Mouse (Mus musculus) C2C12 (cell line): ENCODE measurements around the gene Il2ra. TPM values are rescaled to one million over a fixed set of nuclear protein-coding genes. Genes with fewer than 3 reads are reported as not detected.

ENCODE experiments used
- H3K27me3 ChIP-seq: one replicate; pipeline ENCODE4 v1.6.1; 2011; ENCODE audit not compliant: control insufficient read depth, insufficient read depth, insufficient read length
- H3K36me3 ChIP-seq: one replicate; pipeline ENCODE4 v1.6.1; 2011; ENCODE audit not compliant: control insufficient read depth, insufficient read depth
- H3K4me3 ChIP-seq: one replicate; pipeline ENCODE4 v1.5.1; 2011; ENCODE audit warnings: mild to moderate bottlenecking, control low read depth; ENCODE audit not compliant: poor library complexity, insufficient read depth, severe bottlenecking
- H3K79me2 ChIP-seq: one replicate; pipeline ENCODE4 v1.6.1; 2011; ENCODE audit not compliant: control insufficient read depth, insufficient read depth
- H3K79me3 ChIP-seq: one replicate; pipeline ENCODE4 v1.6.1; 2011; ENCODE audit warnings: low read depth, control low read depth
- H3ac ChIP-seq: one replicate; pipeline ENCODE3; 2011; ENCODE audit warnings: low read depth; ENCODE audit not compliant: control insufficient read depth, insufficient read length
- CEBPB ChIP-seq: IDR thresholded peaks from one replicate; pipeline ENCODE4 v1.6.1; 2011; ENCODE audit warnings: low read depth, mild to moderate bottlenecking, control low read depth, moderate library complexity
- CTCF ChIP-seq: IDR thresholded peaks from one replicate; pipeline ENCODE4 v1.5.1; 2011; ENCODE audit not compliant: control insufficient read depth, insufficient read depth, insufficient read length
- FOSL1 ChIP-seq: IDR thresholded peaks from one replicate; pipeline ENCODE4 v1.8.0; 2011; ENCODE audit warnings: mild to moderate bottlenecking, low read length; ENCODE audit not compliant: poor library complexity, insufficient read depth, severe bottlenecking
- MAX ChIP-seq: IDR thresholded peaks from one replicate; pipeline ENCODE4 v1.6.1; 2011; ENCODE audit warnings: mild to moderate bottlenecking, control low read depth
- MYOD1 ChIP-seq: IDR thresholded peaks from one replicate; pipeline ENCODE4 v1.6.1; 2011; ENCODE audit warnings: low read depth; ENCODE audit not compliant: control insufficient read depth, insufficient read length
- MYOG ChIP-seq: IDR thresholded peaks from one replicate; pipeline ENCODE4 v1.6.1; 2011; ENCODE audit not compliant: control insufficient read depth, insufficient read length; ENCODE audit errors: extremely low read depth
- USF1 ChIP-seq: IDR thresholded peaks from one replicate; pipeline ENCODE4 v1.6.1; 2011; ENCODE audit warnings: low read depth, mild to moderate bottlenecking, control low read depth, moderate library complexity
- polyA plus RNA-seq: library from polyadenylated mRNA; unstranded; fragments of >200 nt; fragmentation: generic; extraction: Trizol; gene quantifications from one replicate; pipeline ENCODE4 v1.2.1, GENCODE M21; 2012; ENCODE audit warnings: missing spikeins

The Il2ra gene
- polyA plus RNA-seq, 1 experiment: not detected

- H3K79me2 ChIP-seq: no peaks in the 10 kb centered on the region
- no peak overlapping the region for H3ac ChIP-seq
- H3K27me3 ChIP-seq: peaks cover 22% of the 10 kb centered on the region
- no peaks in the 10 kb centered on the region for H3K36me3 ChIP-seq
- no peaks in the 10 kb centered on the region for H3K79me3 ChIP-seq
- no peak for TF ChIP-seq CEBPB
- TF ChIP-seq MYOG: no peak
- no peak for TF ChIP-seq USF1
- no peak for TF ChIP-seq MAX
- no peak for TF ChIP-seq FOSL1
- no peak for TF ChIP-seq MYOD1
- no peak for TF ChIP-seq CTCF
- H3K4me3 ChIP-seq: no peak overlapping the region
Observed at GRCm38 (mm10) chr2:11686512-11686911, 43.9 kb downstream of the Il2ra start.

GRCm38 (mm10) chr2:11687436-11687835 is 44.8 kb downstream of the Il2ra start:
- Histone ChIP-seq H3K79me2 (no peaks in the 10 kb centered on the region), H3K27me3 (peaks cover 21% of the 10 kb centered on the region), H3K36me3 (no peaks in the 10 kb centered on the region), H3K79me3 (no peaks in the 10 kb centered on the region), H3ac (no peak overlapping the region), H3K4me3 (no peak overlapping the region)
- TF ChIP-seq MYOD1: no peak
- no peak for TF ChIP-seq USF1
- no peak for TF ChIP-seq CEBPB
- TF ChIP-seq MYOG: no peak
- no peak for TF ChIP-seq MAX
- no peak for TF ChIP-seq FOSL1
- no peak for TF ChIP-seq CTCF

- Histone ChIP-seq H3ac (no peak overlapping the region), H3K36me3 (no peaks in the 10 kb centered on the region), H3K27me3 (peaks cover 10% of the 10 kb centered on the region), H3K79me3 (no peaks in the 10 kb centered on the region), H3K4me3 (no peak overlapping the region), H3K79me2 (no peaks in the 10 kb centered on the region)
- no peak for TF ChIP-seq CEBPB
- no peak for TF ChIP-seq FOSL1
- no peak for TF ChIP-seq MYOG
- TF ChIP-seq USF1: no peak
- TF ChIP-seq CTCF: no peak
- TF ChIP-seq MYOD1: no peak
- TF ChIP-seq MAX: no peak
Observed at GRCm38 (mm10) chr2:11690201-11690890, 47.7 kb downstream of the Il2ra start.

GRCm38 (mm10) chr2:11693352-11693751 is 50.7 kb downstream of the Il2ra start:
- no peaks in the 10 kb centered on the region for H3K36me3 ChIP-seq
- TF ChIP-seq MYOD1: no peak
- TF ChIP-seq FOSL1: no peak
- no peak for TF ChIP-seq MAX
- no peak for TF ChIP-seq CEBPB
- TF ChIP-seq MYOG: no peak
- no peak for TF ChIP-seq CTCF
- TF ChIP-seq USF1: no peak
- no peak overlapping the region for H3K4me3 ChIP-seq
- H3ac ChIP-seq: no peak overlapping the region
- no peaks in the 10 kb centered on the region for H3K79me2 ChIP-seq
- no peaks in the 10 kb centered on the region for H3K79me3 ChIP-seq
- peaks cover 10% of the 10 kb centered on the region for H3K27me3 ChIP-seq

- Histone ChIP-seq H3K36me3 (no peaks in the 10 kb centered on the region), H3K79me2 (no peaks in the 10 kb centered on the region), H3K79me3 (no peaks in the 10 kb centered on the region), H3K4me3 (no peak overlapping the region), H3ac (no peak overlapping the region), H3K27me3 (peaks cover 6% of the 10 kb centered on the region)
- no peak for TF ChIP-seq MYOG
- no peak for TF ChIP-seq MAX
- TF ChIP-seq USF1: no peak
- no peak for TF ChIP-seq CTCF
- no peak for TF ChIP-seq CEBPB
- TF ChIP-seq FOSL1: no peak
- TF ChIP-seq MYOD1: no peak
Observed at GRCm38 (mm10) chr2:11694104-11694503, 51.5 kb downstream of the Il2ra start.
